Mouse (Mus musculus): ENCODE data around the gene Slc25a39. TPM values are rescaled to one million over a fixed set of nuclear protein-coding genes. Genes with fewer than 3 reads are reported as not detected.
"Not testable (repeated sequence)": the region's sequence is repeated elsewhere in the genome, so short reads cannot be mapped to it uniquely, and the experiment has no call there.

The Slc25a39 gene
- polyA plus RNA-seq, 1 experiment from 2014 or later = 313 TPM

DNA sequence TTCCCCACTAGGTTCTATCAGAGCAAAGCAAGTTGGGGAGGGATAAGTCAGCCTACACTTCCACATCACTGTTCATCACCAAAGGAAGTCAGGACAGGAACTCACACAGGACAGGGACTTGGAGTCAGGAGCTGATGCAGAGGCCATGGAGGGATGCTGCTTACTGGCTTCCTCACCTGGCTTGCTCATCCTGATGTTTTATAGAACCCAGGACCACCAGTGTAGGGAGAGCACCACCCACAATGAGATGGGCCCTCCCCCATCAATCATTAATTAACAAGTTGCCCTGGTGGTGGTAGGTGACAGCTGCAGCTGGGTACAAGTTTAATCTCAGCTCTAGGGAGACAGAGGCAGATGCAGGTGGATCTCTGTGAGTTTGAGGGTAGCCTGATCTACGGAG is 9.4 kb upstream of the Slc25a39 start:
- no peak for DNase-seq (ENCODE audit: low spot score)
- no peaks in the 10 kb centered on the region for H3K9me3 ChIP-seq
- no peaks in the 10 kb centered on the region for H3K36me3 ChIP-seq
- peaks cover 5% of the 10 kb centered on the region; the same call in 1 of the 2 replicates for H3K27me3 ChIP-seq (ENCODE audit: insufficient read depth, poor library complexity, severe bottlenecking)
- no peak overlapping the region for H3K27ac ChIP-seq
- H3K4me1 ChIP-seq = no peaks in the 10 kb centered on the region
- WGBS = 71% methylated on average over 1 of the region's 1 CpGs
- H3K4me3 ChIP-seq = no peak overlapping the region

DNA sequence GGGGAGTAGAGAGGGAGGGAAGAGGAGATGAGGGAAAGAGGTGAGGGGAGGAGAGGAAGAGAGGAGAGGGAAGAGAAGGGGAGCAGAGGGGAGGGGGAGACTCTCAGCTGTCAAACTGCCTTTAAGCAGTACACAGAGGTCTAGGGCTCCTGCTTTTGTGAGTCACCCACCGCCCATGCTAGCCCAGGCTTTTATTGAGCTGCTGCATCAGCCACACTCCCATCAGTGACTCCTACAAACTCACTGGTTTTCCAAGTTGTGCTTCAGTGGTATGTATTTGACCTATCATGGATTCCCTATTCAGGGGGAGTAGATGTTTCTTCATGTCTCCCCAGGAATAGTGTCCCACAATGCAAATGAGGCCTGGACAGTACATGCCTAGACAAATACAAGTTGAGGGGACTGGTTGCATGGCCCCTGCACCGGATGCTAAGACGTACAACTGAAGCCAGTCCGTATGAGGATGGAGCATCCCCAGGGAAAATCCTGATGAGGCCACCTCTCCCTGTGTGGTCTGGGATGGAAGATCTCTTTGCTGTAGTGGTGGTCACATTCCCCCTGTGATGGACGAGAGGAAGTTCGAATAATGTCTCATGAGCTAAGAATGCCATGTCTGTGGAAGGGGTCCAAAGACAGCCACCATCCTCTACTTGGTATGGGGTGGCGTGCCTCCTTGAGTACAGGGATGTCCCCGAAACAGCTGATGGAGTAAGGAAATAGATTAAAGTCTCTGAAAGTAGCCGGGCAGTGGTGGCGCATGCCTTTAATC is 7.5 kb upstream of the Slc25a39 start:
- Histone ChIP-seq H3K27ac (no peak overlapping the region), H3K36me3 (no peaks in the 10 kb centered on the region), H3K27me3 (ENCODE audit: insufficient read depth, poor library complexity, severe bottlenecking) (peaks cover 5% of the 10 kb centered on the region; the same call in 1 of the 2 replicates), H3K9me3 (no peaks in the 10 kb centered on the region), H3K4me1 (peaks cover 6% of the 10 kb centered on the region), H3K4me3 (no peak overlapping the region)
- peak; percentile 71 for DNase-seq (ENCODE audit: low spot score)
- WGBS = 68% methylated on average over 10 of the region's 10 CpGs

DNA sequence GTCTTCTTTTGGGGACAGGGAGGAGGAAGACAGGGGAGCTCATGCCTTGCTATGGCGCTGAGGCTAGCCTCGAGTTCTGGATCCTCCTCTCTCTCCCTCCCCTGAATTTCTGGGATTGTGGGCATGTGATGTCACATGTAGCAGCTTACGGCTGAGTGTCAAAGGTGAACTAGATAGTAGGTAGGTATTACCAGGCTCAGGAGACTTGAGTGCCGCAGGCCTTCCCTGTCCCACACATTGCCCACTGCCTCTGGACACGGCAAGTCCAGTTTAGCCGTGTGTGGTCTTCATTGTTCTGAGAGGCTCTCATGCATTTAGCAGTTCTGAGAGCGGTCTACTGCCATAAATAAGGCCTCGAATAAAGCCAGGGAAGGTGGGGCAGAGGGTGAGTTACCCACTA is 5.3 kb upstream of the Slc25a39 start:
- no peak overlapping the region for H3K27ac ChIP-seq
- 74% methylated on average over 8 of the region's 8 CpGs for WGBS
- H3K4me1 ChIP-seq = peaks cover 14% of the 10 kb centered on the region
- DNase-seq (ENCODE audit: low spot score) = peak; percentile 66
- H3K4me3 ChIP-seq = no peak overlapping the region
- no peaks in the 10 kb centered on the region for H3K9me3 ChIP-seq
- no peaks in the 10 kb centered on the region for H3K36me3 ChIP-seq
- H3K27me3 ChIP-seq (ENCODE audit: insufficient read depth, poor library complexity, severe bottlenecking) = peaks cover 5% of the 10 kb centered on the region; the same call in 1 of the 2 replicates

DNA sequence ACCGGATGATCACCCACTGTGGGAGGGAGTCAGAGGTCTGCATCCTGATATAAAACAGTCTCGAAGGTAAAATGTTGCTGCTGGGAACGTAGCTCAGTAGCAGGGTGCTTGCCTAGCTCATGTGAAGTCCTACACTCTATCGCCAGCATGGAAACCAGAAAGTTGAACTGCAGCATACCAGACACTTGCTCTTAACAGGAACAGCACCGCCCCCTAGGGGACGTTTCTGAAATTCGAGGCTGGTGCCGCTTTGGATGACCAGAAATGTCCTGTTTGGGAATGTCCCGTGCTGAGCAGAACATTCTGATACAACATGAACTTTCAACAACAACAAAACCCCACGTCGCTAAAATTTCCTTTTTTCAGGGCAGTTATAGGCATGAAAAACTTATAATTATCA is 4.0 kb upstream of the Slc25a39 start:
- no peaks in the 10 kb centered on the region for H3K36me3 ChIP-seq
- peaks cover 21% of the 10 kb centered on the region for H3K4me1 ChIP-seq
- DNase-seq (ENCODE audit: low spot score) = peak; percentile 93
- no peak overlapping the region for H3K27ac ChIP-seq
- H3K4me3 ChIP-seq = no peak overlapping the region
- H3K27me3 ChIP-seq (ENCODE audit: insufficient read depth, poor library complexity, severe bottlenecking) = peaks cover 5% of the 10 kb centered on the region; the same call in 1 of the 2 replicates
- no peaks in the 10 kb centered on the region for H3K9me3 ChIP-seq
- WGBS = 9% methylated on average over 11 of the region's 11 CpGs

DNA sequence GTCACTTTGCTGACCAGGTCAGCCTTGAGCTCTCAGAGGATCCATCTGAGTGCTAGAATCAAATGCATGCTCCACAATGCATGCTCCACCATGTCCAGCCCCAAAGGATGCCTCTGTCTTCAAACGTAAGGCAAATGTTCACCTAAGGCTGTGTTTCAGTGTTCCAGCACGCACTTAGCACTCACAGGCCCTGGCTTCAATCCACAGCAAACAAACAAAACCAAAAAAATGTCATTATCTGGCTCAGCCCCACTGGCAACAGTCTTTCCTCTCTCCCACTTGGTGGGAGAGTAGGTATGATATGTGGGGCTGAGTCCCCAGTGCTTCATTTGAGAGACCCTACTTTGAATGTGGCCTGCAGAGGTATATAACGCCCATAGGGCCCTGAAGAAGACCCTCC is 3.3 kb upstream of the Slc25a39 start:
- WGBS = 77% methylated on average over 3 of the region's 3 CpGs
- Histone ChIP-seq H3K9me3 (no peaks in the 10 kb centered on the region), H3K4me3 (no peak overlapping the region), H3K27me3 (ENCODE audit: insufficient read depth, poor library complexity, severe bottlenecking) (peaks cover 5% of the 10 kb centered on the region; the same call in 1 of the 2 replicates), H3K36me3 (no peaks in the 10 kb centered on the region), H3K4me1 (peaks cover 27% of the 10 kb centered on the region), H3K27ac (peak overlapping the region; percentile 6; the same call in 1 of the 2 replicates)
- DNase-seq (ENCODE audit: low spot score) = no peak

DNA sequence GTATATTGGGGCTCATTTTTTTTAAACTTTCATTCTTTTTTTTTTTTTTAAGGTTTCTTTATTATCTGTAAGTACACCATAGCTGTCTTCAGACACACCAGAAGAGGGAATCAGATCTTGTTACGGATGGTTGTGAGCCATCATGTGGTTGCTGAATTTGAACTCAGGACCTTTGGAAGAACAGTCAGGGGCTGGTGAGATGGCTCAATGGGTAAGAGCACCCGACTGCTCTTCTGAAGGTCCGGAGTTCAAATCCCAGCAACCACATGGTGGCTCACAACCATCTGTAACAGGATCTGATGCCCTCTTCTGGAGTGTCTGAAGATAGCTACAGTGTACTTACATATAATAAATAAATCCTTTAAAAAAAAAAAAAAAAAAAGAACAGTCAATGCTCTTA is 2.6 kb upstream of the Slc25a39 start:
- H3K9me3 ChIP-seq; H3K27ac ChIP-seq; H3K27me3 ChIP-seq (ENCODE audit: insufficient read depth, poor library complexity, severe bottlenecking); H3K4me3 ChIP-seq; DNase-seq (ENCODE audit: low spot score); H3K36me3 ChIP-seq: not testable (repeated sequence)
- WGBS = 94% methylated on average over 3 of the region's 3 CpGs
- peaks cover 34% of the 10 kb centered on the region for H3K4me1 ChIP-seq

DNA sequence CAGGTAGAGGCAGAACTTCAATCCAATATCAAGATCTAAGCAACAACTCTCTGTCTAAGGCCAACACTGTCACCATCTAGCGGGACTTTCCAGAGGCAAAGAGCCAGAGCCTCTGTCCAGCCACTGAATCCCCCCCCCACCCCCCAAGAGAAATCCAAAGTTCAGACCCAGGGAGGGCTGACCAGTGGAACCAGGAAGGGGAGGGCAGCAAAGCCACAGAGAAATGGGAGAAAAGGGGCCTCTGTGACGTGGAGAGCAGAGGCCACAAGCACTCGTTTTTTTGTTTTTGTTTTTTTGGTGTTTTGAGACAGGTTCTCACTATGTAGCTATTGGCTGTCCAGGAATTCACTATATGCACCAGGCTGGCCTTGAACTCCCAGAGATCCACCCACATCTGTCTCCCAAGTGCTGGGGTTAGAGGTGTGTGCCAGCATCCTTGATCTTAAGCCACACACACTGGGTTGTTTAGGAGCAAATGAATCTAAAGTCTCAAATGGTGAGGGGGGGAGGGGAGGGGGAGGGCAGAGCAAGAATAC is 2.1 kb upstream of the Slc25a39 start:
- Histone ChIP-seq H3K27ac (peak overlapping the region; percentile 98), H3K4me1 (peaks cover 39% of the 10 kb centered on the region), H3K4me3 (0 out of 2 replicates have a peak overlapping the region, but pooled peaks have one; percentile 89), H3K9me3 (no peaks in the 10 kb centered on the region), H3K27me3 (ENCODE audit: insufficient read depth, poor library complexity, severe bottlenecking) (peaks cover 5% of the 10 kb centered on the region; the same call in 1 of the 2 replicates), H3K36me3 (peaks cover 8% of the 10 kb centered on the region)
- 73% methylated on average over 3 of the region's 3 CpGs for WGBS
- DNase-seq (ENCODE audit: low spot score) = peak; percentile 76

DNA sequence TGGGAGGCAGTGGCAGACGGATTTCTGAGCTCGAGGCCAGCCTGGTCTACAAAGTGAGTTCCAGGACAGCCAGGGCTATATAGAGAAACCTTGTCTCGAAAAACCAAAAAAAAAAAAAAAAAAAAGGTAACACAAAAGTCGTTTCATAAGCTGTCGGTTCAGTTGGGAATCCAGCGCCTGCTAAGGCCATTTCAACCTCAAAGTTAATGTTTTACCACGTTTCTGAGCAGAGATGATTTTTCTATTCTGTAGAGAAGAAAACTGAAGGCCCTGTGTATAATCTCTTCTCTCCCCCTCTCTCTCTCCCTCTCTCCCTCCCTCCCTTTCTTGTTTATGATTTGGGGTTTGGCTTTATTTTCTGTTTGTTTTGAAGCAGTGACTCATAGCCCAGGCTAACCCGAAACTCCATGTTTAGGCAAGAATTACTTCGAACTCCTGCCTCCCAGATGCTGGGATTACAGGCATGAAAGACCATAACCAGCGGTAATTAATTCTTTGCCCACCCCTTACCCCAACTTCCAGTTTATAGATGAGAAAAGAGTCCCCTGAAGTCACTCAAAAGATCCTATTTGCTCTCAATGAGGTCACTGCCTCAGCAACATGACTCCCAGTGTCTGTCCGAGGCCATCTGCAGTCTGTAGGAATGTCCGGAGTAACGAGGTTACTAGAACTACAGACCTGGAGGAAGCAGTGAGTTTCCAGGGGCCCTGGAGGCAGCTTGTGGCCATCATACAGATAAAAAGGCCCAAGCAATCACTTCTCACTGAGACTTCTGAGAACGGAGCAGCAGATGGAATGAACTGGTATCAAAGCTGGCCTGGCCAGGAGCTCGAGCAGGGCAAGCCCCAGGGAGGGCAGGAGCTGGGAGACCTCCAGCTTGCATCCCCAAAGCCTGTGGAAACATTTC is 1.4 kb upstream of the Slc25a39 start:
- H3K27me3 ChIP-seq (ENCODE audit: insufficient read depth, poor library complexity, severe bottlenecking) = peaks cover 5% of the 10 kb centered on the region; the same call in 1 of the 2 replicates
- no peaks in the 10 kb centered on the region for H3K9me3 ChIP-seq
- 37% methylated on average over 15 of the region's 15 CpGs for WGBS
- peaks cover 44% of the 10 kb centered on the region for H3K4me1 ChIP-seq
- no peak for DNase-seq (ENCODE audit: low spot score)
- H3K4me3 ChIP-seq = peak overlapping the region; percentile 89
- H3K27ac ChIP-seq = peak overlapping the region; percentile 98
- H3K36me3 ChIP-seq = peaks cover 16% of the 10 kb centered on the region

DNA sequence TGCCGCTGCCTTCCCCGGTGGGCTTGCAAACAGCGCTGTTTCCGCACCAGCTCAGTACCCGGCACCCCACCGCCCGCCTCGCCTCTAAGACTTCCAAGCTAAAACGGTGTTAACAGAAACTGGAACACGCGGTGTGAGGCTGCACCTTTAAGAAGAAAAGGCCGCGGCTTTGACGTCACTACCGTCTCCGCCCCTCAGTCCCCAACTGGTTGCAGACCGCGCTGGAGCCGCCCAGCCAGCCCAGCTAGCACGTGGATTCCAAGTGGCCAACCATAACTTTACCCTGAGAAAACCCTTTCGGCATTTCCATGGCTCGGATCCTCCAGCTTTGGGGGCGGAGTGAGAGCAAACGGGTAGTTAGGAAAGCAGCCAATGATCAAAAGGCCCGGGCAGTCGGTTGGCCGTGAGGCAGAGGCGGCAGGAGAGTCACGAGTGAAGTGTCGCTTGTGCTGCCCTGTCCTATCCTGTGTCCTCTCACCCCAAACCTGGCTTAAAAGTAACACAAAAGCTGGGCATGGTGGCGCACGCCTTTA is 664 bp upstream of the Slc25a39 start:
- whole genome bisulfite sequencing = under 1% methylated on average over 32 of the region's 32 CpGs
- peaks cover 5% of the 10 kb centered on the region; the same call in 1 of the 2 replicates for H3K27me3 ChIP-seq (ENCODE audit: insufficient read depth, poor library complexity, severe bottlenecking)
- no peaks in the 10 kb centered on the region for H3K9me3 ChIP-seq
- H3K4me1 ChIP-seq = peaks cover 44% of the 10 kb centered on the region
- peak overlapping the region; percentile 89 for H3K4me3 ChIP-seq
- peak; percentile 100 for DNase-seq (ENCODE audit: low spot score)
- H3K36me3 ChIP-seq = peaks cover 23% of the 10 kb centered on the region
- peak overlapping the region; percentile 98 for H3K27ac ChIP-seq

DNA sequence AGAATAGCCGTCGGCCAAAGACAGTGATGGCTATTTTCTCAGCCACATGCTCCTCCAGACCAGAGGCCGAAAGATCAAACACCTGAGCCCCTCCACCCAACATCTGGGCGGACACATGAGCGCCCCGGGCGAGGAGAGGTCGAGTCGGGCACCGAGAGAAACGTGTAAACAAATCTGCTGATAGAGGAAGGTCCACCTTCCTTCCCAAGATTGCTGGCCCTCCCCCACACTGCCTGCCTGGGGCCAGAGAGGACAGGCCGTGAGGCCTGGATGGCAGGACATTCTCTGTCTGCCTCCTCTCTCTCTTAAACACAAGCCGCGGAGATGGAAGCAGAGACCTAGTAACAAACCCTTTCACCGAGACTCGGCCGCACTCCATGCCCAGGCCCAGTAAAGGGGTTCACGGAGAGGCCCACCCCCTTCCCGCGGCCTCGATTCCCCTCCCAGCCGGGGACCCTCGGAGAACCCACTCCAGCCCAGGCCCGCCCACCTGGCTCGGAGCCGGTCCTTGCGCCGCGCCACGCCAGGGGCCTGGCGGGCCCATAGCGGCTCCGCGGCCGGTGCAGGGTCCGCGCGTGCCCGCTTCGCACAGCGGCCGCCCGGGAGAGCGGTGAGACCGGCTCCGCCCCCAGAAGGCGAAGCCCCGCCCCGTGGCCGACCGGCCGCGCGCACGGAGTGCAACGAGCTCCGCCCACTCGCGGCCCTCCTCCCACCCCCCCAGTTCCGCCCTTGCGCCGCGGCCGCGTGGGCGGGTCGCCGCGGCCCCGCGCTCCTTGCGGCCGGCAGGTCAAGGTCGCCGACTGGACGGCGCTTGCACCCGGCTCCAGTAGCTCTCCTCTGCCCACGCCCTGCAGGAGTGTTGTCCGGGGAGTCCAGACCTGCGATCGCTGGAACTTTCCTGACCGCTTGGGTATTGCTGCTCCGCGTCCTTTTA is 579 bp downstream of the Slc25a39 start:
- Histone ChIP-seq H3K27ac (peak overlapping the region; percentile 98), H3K4me1 (peaks cover 44% of the 10 kb centered on the region), H3K4me3 (peak overlapping the region; percentile 89), H3K9me3 (no peaks in the 10 kb centered on the region), H3K27me3 (ENCODE audit: insufficient read depth, poor library complexity, severe bottlenecking) (peaks cover 9% of the 10 kb centered on the region), H3K36me3 (peaks cover 35% of the 10 kb centered on the region)
- WGBS = under 1% methylated on average over 84 of the region's 85 CpGs
- DNase-seq (ENCODE audit: low spot score) = peak; percentile 96

DNA sequence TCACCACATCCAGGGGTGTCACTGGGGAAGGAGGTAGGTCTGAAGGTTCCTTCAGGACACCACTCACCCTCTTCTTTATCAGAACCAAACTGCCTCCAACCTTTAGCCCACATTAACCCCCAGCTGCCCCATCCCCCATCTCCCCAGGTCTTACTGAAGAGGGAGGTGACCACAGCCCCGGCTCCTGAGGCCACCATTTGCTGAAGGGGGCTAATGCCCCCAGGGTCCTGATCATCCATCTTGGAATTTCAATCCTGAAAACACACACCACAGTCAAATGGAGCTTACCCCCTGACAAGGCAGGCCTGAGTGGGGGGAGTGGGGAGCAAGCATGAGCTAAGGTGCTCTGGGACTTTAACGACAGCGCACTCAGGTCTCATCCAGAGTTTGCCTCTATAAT is 1.3 kb downstream of the Slc25a39 start:
- Histone ChIP-seq H3K9me3 (no peaks in the 10 kb centered on the region), H3K4me3 (peak overlapping the region; percentile 89), H3K36me3 (peaks cover 40% of the 10 kb centered on the region), H3K27me3 (ENCODE audit: insufficient read depth, poor library complexity, severe bottlenecking) (peaks cover 16% of the 10 kb centered on the region), H3K4me1 (peaks cover 42% of the 10 kb centered on the region), H3K27ac (peak overlapping the region; percentile 98)
- no peak for DNase-seq (ENCODE audit: low spot score)
- 10% methylated on average over 3 of the region's 3 CpGs for WGBS
